Mouse (Mus musculus) heart, adult 11 months (tissue): ENCODE measurements around the gene Sec31a.
A peak's percentile ranks its signal among the peaks of the same experiment; 100 is the strongest.

Experiments used
- DNase-seq: peaks from one replicate; pipeline ENCODE4 v3.0.0; 2022

Gene Sec31a

GRCm38 (mm10) chr5:100415761-100416590, at the start of gene Sec31a:
Gene Sec31a (minus strand): TSS chr5:100416234.
- DNase-seq = peak; percentile 100

DNA sequence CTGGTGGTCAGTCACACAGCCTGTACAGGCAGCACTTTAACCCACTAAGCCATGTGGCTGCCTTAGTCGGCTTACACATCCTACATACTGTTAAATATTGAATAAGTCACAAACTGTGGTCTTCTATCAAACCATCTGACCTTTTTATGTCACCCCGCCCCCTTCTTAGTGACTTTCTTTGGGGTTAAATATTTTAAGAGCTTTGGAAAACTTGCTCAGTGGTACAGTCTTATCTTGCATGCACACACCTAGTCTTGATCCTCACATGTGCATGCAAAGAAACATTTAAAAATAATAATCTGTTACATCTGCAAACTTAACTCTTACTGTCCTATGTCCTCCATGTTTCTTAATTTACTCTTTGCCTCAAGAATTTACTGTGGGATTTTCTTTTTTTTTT, 46.3 kb upstream of the Sec31a start:
- DNase-seq = peak; percentile 52

DNA sequence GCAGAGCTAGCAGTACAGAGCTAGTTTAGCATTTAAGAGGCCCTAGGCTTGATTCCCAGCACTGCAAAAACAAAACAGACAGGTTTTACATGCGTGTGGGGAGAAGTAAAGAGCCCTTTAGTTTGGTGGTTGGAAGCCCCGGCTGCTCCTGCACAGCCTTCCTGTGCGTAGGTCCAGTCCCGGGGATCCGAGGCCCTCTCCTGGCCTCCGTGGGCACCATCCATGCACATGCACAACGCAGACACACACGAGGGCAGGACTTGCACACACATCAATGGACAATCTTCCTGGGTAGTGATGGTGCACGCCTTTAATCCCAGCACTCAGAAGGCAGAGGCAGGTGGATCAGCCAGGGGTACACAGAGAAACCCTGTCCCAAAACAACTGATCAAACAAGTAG, 45.5 kb upstream of the Sec31a start:
- peak; percentile 49 for DNase-seq

GRCm38 (mm10) chr5:100459468-100459867, 43.4 kb upstream of the Sec31a start:
- DNase-seq = peak; percentile 60

GRCm38 (mm10) chr5:100451871-100452270, 35.8 kb upstream of the Sec31a start:
- no peak for DNase-seq

DNA sequence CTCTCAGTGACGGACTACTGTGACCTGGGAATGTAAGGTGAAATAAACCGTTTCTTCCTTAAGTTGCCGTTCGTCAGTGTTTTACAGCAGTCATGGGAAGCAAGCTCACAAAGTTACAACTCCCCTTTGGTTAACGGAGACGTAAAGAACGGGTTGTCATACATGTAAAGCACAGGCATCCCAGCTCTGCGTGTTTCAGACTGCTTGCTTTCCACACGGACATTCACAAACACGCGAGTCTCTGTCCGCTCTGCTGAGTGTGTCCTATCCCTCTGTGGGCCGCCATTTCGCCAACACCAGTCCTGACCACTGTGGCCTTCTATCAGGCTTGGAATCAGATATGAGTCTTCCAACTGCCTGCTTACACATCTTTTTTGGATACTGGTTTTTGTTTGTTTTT, 22.8 kb upstream of the Sec31a start:
- peak; percentile 74 for DNase-seq

GRCm38 (mm10) chr5:100437917-100438316, 21.9 kb upstream of the Sec31a start:
- DNase-seq = peak; percentile 57

GRCm38 (mm10) chr5:100437086-100437485, 21.1 kb upstream of the Sec31a start:
- DNase-seq = peak; percentile 83

- DNase-seq = no peak
Observed at GRCm38 (mm10) chr5:100430966-100431365, 14.9 kb upstream of the Sec31a start.

DNA sequence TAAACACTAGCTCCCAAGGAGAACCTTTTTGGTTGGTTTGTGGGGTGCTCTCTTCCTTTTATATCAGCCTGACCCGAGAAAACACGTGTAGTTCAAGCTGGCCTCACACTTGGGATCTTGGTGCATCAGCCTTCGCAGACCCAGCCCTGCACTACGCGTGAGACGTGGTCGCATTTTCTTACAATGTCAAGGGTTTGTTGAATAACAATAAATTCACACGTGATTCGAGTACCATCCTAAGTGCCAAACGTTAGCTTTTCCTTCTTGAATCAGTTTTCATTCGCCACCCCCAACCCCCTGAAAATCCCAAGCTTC, 14.0 kb upstream of the Sec31a start:
- no peak for DNase-seq

GRCm38 (mm10) chr5:100429344-100430075, 13.5 kb upstream of the Sec31a start:
- peak; percentile 100 for DNase-seq

GRCm38 (mm10) chr5:100428734-100429343, 12.8 kb upstream of the Sec31a start:
- no peak for DNase-seq

DNA sequence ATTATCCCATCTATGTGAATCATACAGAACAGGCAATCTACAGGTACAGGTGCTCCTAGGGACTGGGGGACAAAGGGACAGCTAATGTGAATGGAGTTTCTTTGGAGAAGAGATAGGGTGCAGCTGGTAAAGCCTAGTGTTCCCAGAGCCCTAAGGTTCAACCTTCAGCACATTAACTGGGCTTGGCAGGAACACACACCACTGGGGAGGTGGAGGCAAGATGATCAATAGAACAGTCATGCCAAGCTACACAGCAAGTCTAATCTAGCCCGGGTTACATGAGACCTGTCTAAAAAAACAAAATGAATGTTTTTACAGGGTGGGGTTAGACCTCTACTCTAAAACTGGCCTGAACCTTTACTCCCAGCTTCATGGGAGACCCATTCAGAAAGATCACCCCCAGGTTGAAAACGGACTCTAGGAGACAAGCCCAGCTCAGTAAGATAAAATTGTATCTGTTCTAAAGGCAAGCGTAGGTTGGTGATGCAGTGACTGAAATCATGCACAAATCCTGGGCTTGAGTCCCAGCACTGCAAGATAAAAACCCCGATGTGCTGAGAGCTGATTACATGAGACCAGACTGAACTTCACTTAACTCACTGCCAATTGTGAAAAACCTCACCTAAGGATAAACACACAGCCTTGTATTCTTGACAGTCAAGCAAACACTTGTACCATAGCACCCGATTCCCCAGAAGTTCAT, 12.1 kb upstream of the Sec31a start:
- DNase-seq = peak; percentile 82

- DNase-seq = peak; percentile 76
Observed at GRCm38 (mm10) chr5:100427276-100427675, 11.2 kb upstream of the Sec31a start.

DNA sequence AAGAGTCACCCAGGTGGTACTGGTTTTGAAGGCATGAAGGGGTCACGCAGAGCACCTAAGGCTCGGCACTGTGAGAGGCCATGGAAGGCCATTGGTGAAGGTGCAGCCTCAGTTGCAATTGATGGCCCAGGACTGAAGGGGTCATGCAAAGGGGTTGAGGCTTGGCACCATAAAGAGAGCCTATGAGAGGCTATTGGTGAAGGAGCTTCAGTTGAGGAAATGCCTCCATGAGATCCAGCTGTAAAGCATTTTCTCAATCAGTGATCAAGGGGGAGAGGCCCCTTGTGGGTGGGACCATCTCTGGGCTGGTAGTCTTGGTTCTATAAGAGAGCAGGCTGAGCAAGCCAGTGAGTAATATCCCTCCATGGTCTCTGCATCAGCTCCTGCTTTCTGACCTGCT, 9.8 kb upstream of the Sec31a start:
- peak; percentile 73 for DNase-seq

DNA sequence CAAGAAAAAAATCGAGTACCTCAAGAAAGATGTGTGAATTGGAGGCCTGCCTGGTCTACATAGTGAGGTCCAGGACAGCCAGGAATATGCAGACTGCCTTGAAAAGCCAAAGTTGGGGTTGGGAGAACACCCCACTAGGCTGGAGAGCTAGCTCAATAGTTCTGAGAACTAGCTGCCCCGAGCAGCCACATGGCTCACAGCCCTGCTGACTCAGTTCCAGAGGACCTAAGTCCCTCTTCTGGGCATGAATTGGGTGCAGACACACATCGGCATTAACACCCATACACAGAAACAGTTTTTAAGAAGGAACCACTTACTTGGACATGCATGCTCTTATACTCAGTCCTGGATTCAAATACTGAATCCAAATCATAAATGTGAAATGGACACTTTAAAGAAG, 8.2 kb upstream of the Sec31a start:
- peak; percentile 35 for DNase-seq

GRCm38 (mm10) chr5:100423626-100424025, 7.6 kb upstream of the Sec31a start:
- DNase-seq = peak; percentile 79

- DNase-seq = peak; percentile 64
Observed at GRCm38 (mm10) chr5:100418861-100419260, 2.8 kb upstream of the Sec31a start.

- peak; percentile 79 for DNase-seq
Observed at GRCm38 (mm10) chr5:100418077-100418476, 2.0 kb upstream of the Sec31a start.

GRCm38 (mm10) chr5:100414474-100415196, 1.4 kb downstream of the Sec31a start:
- no peak for DNase-seq

DNA sequence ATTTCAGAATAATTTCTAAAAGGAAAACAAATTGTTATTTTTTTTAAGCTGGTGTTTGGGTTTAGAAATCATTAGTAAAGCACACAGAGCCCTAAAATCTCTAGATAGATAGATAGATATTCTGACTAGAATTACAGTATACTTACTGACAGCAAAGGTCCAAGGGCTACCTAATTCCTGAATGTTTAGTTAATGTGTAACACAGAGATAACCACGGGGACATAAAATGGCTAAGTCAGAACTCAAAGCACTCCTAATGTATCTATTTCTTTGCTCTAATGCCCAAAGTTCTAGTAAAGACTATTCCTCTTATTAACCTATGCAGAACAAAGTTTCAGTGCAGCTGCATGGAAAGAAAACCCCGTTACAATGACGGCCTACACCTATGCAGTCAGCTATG, 3.1 kb downstream of the Sec31a start:
- DNase-seq = no peak

GRCm38 (mm10) chr5:100410281-100410680, 5.8 kb downstream of the Sec31a start:
- no peak for DNase-seq

- no peak for DNase-seq
Observed at GRCm38 (mm10) chr5:100408485-100408884, 7.5 kb downstream of the Sec31a start.
